Mouse (Mus musculus): ENCODE results near the gene Map3k6. TPM values are rescaled to one million over a fixed set of nuclear protein-coding genes. Genes with fewer than 3 reads are reported as not detected.

Map3k6 gene
- total RNA-seq (2021): 1 to 10 TPM; 1.3 to 4.8 TPM

- intact Hi-C loops (cut with DNase I): no loop called here
- peak in 1 of 2 experiments; percentile 82 for DNase-seq (ENCODE audit: extremely low spot score in 1 of 2, low spot score in 2 of 2)
These were observed at the start of gene Map3k6 for GRCm38 (mm10) chr4:133240490-133240921. Gene Map3k6 (plus strand): TSS chr4:133240818.

DNA sequence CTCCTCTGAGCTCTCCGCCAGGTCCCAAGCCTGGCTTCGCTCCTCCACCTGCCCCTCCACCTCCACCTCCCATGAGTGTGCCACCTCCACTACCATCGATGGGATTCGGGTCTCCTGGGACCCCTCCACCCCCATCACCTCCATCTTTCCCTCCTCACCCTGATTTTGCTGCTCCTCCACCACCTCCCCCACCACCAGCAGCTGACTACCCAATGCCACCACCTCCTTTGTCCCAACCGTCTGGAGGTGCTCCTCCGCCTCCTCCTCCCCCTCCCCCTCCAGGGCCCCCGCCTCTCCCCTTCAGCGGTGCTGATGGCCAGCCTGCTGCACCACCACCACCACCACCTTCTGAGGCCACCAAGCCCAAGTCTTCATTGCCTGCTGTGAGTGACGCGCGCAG is 46.1 kb upstream of the Map3k6 start:
- DNase-seq (ENCODE audit: extremely low spot score in 1 of 2, low spot score in 2 of 2): no peak
- intact Hi-C loops (cut with DNase I): no loop called here

GRCm38 (mm10) chr4:133195014-133195413 is 45.6 kb upstream of the Map3k6 start:
- no peak for DNase-seq (ENCODE audit: extremely low spot score in 1 of 2, low spot score in 2 of 2)
- intact Hi-C loops (cut with DNase I): loop anchor here (5.0 kb wide), 1 partner anchor 103 kb away; no protein-coding TSS in a partner anchor

DNA sequence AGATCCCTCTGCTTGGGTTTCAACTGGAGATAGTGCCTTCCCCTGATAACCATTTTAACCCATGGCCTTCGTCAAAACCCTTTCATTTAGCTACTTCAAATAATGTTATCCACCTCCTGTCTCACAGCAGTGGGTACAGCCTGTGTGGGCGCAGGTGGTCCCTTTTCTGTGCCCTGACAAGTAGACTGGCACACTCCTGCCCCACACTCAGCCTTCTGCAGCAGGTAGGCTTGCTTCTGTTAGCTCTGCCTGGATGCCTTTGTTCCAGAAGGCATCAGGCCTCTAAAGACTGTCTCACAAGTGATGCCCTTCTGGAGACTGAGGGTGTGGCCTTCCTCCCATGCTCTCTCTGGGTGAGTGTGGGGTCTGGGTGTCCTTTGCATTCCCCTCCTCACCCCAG is 44.5 kb upstream of the Map3k6 start:
- no peak for DNase-seq (ENCODE audit: extremely low spot score in 1 of 2, low spot score in 2 of 2)

GRCm38 (mm10) chr4:133196852-133197251 is 43.8 kb upstream of the Map3k6 start:
- intact Hi-C loops (cut with DNase I): loop anchor here (5.0 kb wide), 1 partner anchor 105 kb away; no protein-coding TSS in a partner anchor
- DNase-seq (ENCODE audit: extremely low spot score in 1 of 2, low spot score in 2 of 2): no peak

More for the DNA sequence above, 44.5 kb upstream of the Map3k6 start:
- intact Hi-C loops (cut with DNase I): loop anchor here (5.0 kb wide), 1 partner anchor 104 kb away; no protein-coding TSS in a partner anchor

- intact Hi-C loops (cut with DNase I): loop anchor here (5.0 kb wide), 1 partner anchor 105 kb away; no protein-coding TSS in a partner anchor
- DNase-seq (ENCODE audit: extremely low spot score in 1 of 2, low spot score in 2 of 2): no peak
These were observed 43.3 kb upstream of the Map3k6 start for GRCm38 (mm10) chr4:133197355-133197754.

DNA sequence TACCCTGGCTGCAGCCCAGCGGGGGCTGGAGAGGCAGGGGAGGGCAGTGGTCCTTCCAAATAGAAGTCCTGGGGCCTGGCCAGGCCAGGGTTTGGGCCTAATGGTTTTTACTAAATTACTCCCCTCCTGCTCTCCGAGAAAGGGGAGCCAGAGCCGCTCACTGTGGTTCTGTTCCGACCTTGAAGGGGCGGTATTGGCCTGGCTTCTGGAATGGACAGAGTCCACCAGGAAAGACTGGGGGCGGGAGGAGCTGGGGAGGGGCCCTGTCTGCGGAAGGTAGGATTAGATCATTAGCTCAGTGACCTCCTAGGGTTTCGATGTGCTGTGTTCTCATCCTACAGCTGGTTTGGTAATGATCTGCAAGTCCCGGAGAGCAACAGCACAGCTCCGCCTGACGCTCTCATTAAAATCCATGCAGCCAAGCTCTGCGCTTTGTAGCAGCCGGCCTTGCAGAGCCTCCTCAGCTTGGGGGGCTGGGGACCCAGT is 42.8 kb upstream of the Map3k6 start:
- no peak for DNase-seq (ENCODE audit: extremely low spot score in 1 of 2, low spot score in 2 of 2)
- intact Hi-C loops (cut with DNase I): loop anchor here (5.0 kb wide), 1 partner anchor 106 kb away; no protein-coding TSS in a partner anchor

DNA sequence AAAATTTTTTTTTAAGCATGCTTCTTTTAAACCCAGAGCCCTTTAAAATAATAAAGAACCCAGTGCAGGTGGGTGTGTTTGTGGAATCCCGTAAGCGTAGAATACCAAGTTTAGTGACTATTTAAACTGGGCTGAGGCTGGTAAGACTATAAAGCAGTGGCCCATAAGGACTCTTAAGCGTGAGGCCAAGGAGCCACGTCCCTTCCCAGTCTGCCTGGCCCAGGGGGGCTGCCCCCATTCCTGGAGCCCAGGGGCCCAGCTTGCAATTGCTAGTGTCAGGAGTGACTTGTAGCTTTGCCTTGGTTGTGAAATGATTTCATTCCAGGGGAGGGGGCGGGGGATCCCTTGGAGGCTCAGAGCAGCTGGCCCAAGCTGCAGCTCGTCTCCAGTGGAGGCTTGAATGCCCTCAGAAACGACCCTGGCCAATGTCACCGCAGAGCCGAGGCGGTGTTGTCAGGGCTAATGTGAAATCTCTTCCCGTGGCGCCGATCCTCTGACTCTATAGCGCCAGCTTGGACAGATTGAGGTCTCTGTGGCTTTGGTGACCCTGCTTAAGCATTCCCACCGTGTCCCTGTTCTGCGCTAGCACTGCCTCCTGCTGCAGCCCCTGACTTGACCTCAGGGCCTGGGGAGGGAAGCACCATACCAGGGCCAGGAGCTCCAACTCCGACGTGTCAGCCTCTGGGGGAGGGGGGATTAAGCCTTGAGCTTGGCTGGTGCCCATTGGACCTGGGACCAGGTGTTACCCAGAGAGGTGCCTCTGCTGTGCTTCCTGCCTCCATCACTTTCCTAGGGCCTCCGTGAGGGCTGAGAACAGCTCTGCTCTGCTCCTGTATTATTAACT is 42.1 kb upstream of the Map3k6 start:
- intact Hi-C loops (cut with DNase I): loop anchor here (5.0 kb wide), 1 partner anchor 106 kb away; no protein-coding TSS in a partner anchor
- no peak for DNase-seq (ENCODE audit: extremely low spot score in 1 of 2, low spot score in 2 of 2)

DNA sequence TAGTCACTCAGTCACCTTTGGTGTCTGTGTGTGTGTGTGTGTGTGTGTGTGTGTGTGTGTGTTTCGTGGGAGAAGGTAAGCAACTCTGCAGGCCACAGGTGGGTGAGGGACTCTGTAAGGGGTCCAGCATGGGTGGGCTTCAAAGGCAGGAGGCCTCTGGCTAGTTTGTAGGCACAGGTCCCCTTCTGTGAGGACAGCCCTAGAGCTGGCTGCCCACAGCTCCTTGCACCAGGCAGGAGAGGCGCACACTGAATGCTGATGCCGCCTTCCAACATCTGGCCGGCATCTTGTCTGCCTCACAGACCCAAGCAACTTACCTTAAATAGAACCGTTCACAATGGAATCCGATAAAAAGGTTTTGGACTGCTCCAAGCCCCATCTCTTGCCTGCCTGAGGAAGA is 40.9 kb upstream of the Map3k6 start:
- intact Hi-C loops (cut with DNase I): loop anchor here (5.0 kb wide), 1 partner anchor 107 kb away; no protein-coding TSS in a partner anchor

DNA sequence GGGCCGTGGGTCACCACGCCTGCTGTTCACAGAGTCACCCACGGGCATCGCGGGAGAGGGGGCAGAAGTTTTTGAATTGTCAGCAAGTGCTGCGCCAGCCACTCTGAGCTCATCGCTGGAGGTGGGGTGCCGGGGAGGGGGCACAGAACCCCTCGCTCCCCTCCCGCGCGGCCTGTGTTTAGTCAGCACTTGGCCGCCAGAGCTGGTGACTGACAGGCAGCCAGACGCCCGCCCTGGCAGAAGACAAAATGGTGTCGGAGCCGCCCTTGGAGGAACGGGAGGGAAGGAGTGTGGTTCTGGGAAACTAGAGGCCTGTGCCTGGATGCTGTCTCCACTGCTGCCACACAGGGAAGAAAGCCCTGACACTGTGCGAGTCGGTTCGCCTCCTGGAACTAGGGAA is 40.3 kb upstream of the Map3k6 start:
- intact Hi-C loops (cut with DNase I): no loop called here
- peak in 1 of 2 experiments; percentile 75 for DNase-seq (ENCODE audit: extremely low spot score in 1 of 2, low spot score in 2 of 2)

More for the DNA sequence above, 40.9 kb upstream of the Map3k6 start:
- DNase-seq (ENCODE audit: extremely low spot score in 1 of 2, low spot score in 2 of 2): no peak

DNA sequence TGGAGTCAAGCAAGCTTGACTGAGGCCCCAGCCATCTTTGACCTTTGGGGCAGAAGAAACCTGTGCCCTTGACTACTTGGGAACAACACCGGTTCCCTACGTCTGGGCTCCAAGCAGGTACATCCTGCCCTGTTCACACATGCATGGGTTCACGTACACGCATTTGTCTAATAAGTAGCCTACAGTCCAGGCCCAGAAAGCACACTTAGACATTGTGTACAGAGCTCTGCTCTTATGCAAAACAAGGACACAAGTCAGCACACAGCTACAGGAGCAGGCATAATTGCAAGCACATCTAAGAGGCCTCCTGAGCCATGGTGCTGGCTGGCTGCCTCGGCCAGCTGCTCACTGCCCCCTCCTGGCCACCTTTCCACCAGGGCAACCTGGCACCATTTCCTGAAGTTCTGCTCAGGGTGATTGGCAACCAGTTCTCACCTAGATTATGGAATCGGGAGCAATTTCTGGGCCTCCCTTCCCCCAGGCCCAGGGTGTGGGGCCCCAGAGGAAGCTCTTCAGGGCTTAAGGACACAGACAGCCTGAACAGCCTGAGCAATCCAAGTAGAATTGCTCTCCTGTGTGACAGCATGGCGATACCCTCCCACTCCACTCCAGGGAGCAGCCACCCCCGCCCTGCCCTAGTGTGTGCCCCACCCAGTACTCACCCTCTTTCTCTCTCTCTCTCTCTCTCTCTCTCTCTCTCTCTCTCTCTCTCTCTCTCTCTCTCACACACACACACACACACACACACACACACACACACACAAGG is 39.4 kb upstream of the Map3k6 start:
- intact Hi-C loops (cut with DNase I): no loop called here
- peak in 1 of 2 experiments; percentile 72 for DNase-seq (ENCODE audit: extremely low spot score in 1 of 2, low spot score in 2 of 2)

- intact Hi-C loops (cut with DNase I): no loop called here
- no peak for DNase-seq (ENCODE audit: extremely low spot score in 1 of 2, low spot score in 2 of 2)
These were observed 38.4 kb upstream of the Map3k6 start for GRCm38 (mm10) chr4:133202254-133202653.

- no peak for DNase-seq (ENCODE audit: extremely low spot score in 1 of 2, low spot score in 2 of 2)
- intact Hi-C loops (cut with DNase I): no loop called here
These were observed 37.0 kb upstream of the Map3k6 start for GRCm38 (mm10) chr4:133203591-133203990.

DNA sequence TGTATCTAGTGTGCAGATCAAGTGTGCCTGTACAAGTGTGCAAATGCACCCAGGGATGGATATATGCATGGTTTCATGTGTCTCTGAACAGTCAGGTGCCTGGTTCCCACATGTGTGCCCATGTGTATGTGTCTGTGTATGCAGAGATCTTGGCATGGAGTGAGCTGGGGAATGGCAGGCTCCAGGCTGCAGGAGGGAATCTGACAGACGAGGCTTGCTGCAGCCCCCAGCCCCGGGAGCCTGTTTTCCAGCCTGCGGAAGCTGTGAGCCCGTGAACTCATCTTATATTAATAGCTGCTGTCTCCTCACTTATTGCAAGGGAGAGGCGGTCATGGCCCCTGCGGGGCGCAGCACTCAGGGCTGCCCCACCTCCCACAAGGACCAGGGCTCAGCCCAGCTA is 36.2 kb upstream of the Map3k6 start:
- intact Hi-C loops (cut with DNase I): no loop called here
- no peak for DNase-seq (ENCODE audit: extremely low spot score in 1 of 2, low spot score in 2 of 2)

DNA sequence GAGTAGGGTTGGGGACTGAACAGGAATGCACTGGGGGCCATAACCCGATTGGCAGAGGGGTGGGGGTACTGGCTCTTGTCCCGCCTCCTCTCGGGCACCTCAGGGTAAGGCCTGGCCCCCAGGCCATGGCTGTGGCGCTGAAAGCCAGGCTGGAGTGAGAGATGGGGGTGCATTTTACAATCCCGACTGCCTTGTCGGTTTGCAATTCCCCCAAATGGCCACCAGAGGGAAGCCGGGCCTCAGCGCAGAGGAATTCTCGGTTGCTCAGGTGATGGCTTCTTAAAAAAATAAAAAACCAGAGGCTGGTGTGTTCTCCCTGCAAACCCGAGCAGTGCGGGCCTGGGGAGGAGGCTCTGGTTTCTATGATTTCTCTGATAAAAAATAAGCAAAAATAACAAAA is 31.3 kb upstream of the Map3k6 start:
- no peak for DNase-seq (ENCODE audit: extremely low spot score in 1 of 2, low spot score in 2 of 2)
- intact Hi-C loops (cut with DNase I): no loop called here

GRCm38 (mm10) chr4:133210023-133210787 is 30.4 kb upstream of the Map3k6 start:
- no peak for DNase-seq (ENCODE audit: extremely low spot score in 1 of 2, low spot score in 2 of 2)
- intact Hi-C loops (cut with DNase I): loop anchor here (5.0 to 10.0 kb wide), 3 partner anchors 87 to 265 kb away; partner anchors contain the start of gene Ahdc1

GRCm38 (mm10) chr4:133210788-133211390 is 29.7 kb upstream of the Map3k6 start:
- intact Hi-C loops (cut with DNase I): loop anchor here (5.0 to 10.0 kb wide), 3 partner anchors 86 to 266 kb away; partner anchors contain the start of gene Ahdc1
- no peak for DNase-seq (ENCODE audit: extremely low spot score in 1 of 2, low spot score in 2 of 2)

Data from left cerebral cortex, postnatal 10 days (tissue).